Mouse (Mus musculus): ENCODE data around the gene Caskin1. TPM values are rescaled to one million over a fixed set of nuclear protein-coding genes. Genes with fewer than 3 reads are reported as not detected.
A peak's percentile ranks its signal among the peaks of the same experiment; 100 is the strongest.
"Not testable (repeated sequence)": the region's sequence is repeated elsewhere in the genome, so short reads cannot be mapped to it uniquely, and the experiment has no call there.

Gene Caskin1
- 1.7 and 2.1 TPM in 2 replicates for polyA plus RNA-seq (2012; rRNA removed)

- DNase-seq (ENCODE audit: low read depth): no peak
Observed at GRCm38 (mm10) chr17:24488186-24488661, at the start of gene Caskin1. Gene Caskin1 (plus strand): TSS chr17:24488601.

GRCm38 (mm10) chr17:24440377-24440776 lies 48.0 kb upstream of the Caskin1 start:
- no peak for DNase-seq (ENCODE audit: low read depth)

GRCm38 (mm10) chr17:24441148-24441547 lies 47.3 kb upstream of the Caskin1 start:
- DNase-seq (ENCODE audit: low read depth): no peak

GRCm38 (mm10) chr17:24442107-24442506 lies 46.3 kb upstream of the Caskin1 start:
- no peak for DNase-seq (ENCODE audit: low read depth)

GRCm38 (mm10) chr17:24442632-24443155 lies 45.7 kb upstream of the Caskin1 start, which contains the start of gene Dnase1l2:
Gene Dnase1l2 (minus strand): TSS chr17:24443105.
- peak; percentile 66 for DNase-seq (ENCODE audit: low read depth)

- DNase-seq (ENCODE audit: low read depth): peak; percentile 91
Observed at GRCm38 (mm10) chr17:24443409-24443808, 45.0 kb upstream of the Caskin1 start.

- no peak for DNase-seq (ENCODE audit: low read depth)
Observed at GRCm38 (mm10) chr17:24446590-24446989, 41.8 kb upstream of the Caskin1 start.

- no peak for DNase-seq (ENCODE audit: low read depth)
Observed at GRCm38 (mm10) chr17:24449507-24449906, 38.9 kb upstream of the Caskin1 start.

GRCm38 (mm10) chr17:24451220-24451619 lies 37.2 kb upstream of the Caskin1 start:
- DNase-seq (ENCODE audit: low read depth): no peak

- DNase-seq (ENCODE audit: low read depth): no peak
Observed at GRCm38 (mm10) chr17:24453372-24453771, 35.0 kb upstream of the Caskin1 start.

GRCm38 (mm10) chr17:24454218-24454755 lies 34.1 kb upstream of the Caskin1 start:
- DNase-seq (ENCODE audit: low read depth): no peak

GRCm38 (mm10) chr17:24454756-24455522 lies 33.5 kb upstream of the Caskin1 start:
- no peak for DNase-seq (ENCODE audit: low read depth)

- DNase-seq (ENCODE audit: low read depth): not testable (repeated sequence)
Observed at GRCm38 (mm10) chr17:24455523-24456206, 32.7 kb upstream of the Caskin1 start.

- DNase-seq (ENCODE audit: low read depth): no peak
Observed at GRCm38 (mm10) chr17:24461580-24461979, 26.8 kb upstream of the Caskin1 start.

GRCm38 (mm10) chr17:24462932-24463331 lies 25.5 kb upstream of the Caskin1 start:
- no peak for DNase-seq (ENCODE audit: low read depth)

GRCm38 (mm10) chr17:24463374-24464133 lies 24.8 kb upstream of the Caskin1 start:
- no peak for DNase-seq (ENCODE audit: low read depth)

- DNase-seq (ENCODE audit: low read depth): no peak
Observed at GRCm38 (mm10) chr17:24468636-24469246, 19.7 kb upstream of the Caskin1 start.

- no peak for DNase-seq (ENCODE audit: low read depth)
Observed at GRCm38 (mm10) chr17:24469336-24469909, 19.0 kb upstream of the Caskin1 start.

- no peak for DNase-seq (ENCODE audit: low read depth)
Observed at GRCm38 (mm10) chr17:24469910-24470602, 18.3 kb upstream of the Caskin1 start, which contains the start of the genes E4f1 and Pgp. Gene E4f1 (minus strand): TSS chr17:24470313. Gene Pgp (plus strand): TSS chr17:24470392.
